Mouse (Mus musculus) cortical plate, adult 2 months (tissue): ENCODE measurements around the gene Otud6a.

ENCODE experiments used
- CTCF ChIP-seq: fragments of 200-500 bp; IDR thresholded peaks from 2 replicates; pipeline ENCODE4 v1.5.1; 2011; ENCODE audit warnings: mild to moderate bottlenecking, control low read depth, low read length; ENCODE audit not compliant: insufficient read depth; ENCODE audit errors: extremely low read depth
- POLR2A ChIP-seq: fragments of 200-500 bp; IDR thresholded peaks from 2 replicates; pipeline ENCODE4 v1.6.1; 2011; ENCODE audit warnings: mild to moderate bottlenecking, low read length, control low read depth; ENCODE audit not compliant: insufficient read depth; ENCODE audit errors: extremely low read depth

DNA sequence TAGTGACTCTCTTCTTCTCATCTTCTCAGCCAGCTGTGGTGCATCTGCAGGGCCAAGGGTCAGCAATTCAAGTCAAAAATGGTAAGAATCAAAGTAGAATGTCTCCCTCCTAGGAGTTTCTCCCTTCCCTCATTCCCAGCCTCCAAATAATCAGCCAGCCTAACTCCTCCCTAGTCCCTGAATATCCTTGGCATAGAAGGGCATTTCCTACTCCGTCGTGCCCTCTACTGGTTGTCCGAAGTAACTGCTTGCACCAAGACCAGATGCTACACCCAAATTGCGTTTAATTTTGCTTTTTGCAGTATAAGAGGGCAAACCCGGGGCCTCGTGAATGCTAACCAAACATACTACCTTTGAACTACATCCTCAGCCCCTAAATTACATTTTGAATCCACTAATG lies 36.5 kb upstream of the Otud6a start:
- TF ChIP-seq CTCF (peak; percentile 63), POLR2A (no peak)
